Mouse (Mus musculus): Measurements from ENCODE around the gene Tmem176a. TPM values are rescaled to one million over a fixed set of nuclear protein-coding genes. Genes with fewer than 3 reads are reported as not detected.

Gene Tmem176a
- polyA plus RNA-seq, 1 experiment from 2014 or later: 19.0 TPM

- WGBS (ENCODE audit: missing documents): 35% methylated on average over 1 of the region's 1 CpGs
- no peaks in the 10 kb centered on the region for H3K79me2 ChIP-seq (ENCODE audit: inconsistent target)
- H3K36me3 ChIP-seq (ENCODE audit: inconsistent target): peaks cover 24% of the 10 kb centered on the region
- H3K27ac ChIP-seq: peak overlapping the region; percentile 76
- no peak overlapping the region for H3K4me3 ChIP-seq (ENCODE audit: inconsistent target)
Observed at GRCm38 (mm10) chr6:48832426-48832825, 8.3 kb upstream of the Tmem176a start.

GRCm38 (mm10) chr6:48833515-48833914 lies 7.2 kb upstream of the Tmem176a start:
- H3K79me2 ChIP-seq (ENCODE audit: inconsistent target): no peaks in the 10 kb centered on the region; the same call in 1 of the 2 replicates
- 96% methylated on average over 4 of the region's 4 CpGs for WGBS (ENCODE audit: missing documents)
- peaks cover 24% of the 10 kb centered on the region for H3K36me3 ChIP-seq (ENCODE audit: inconsistent target)
- peak overlapping the region; percentile 76; the same call in 1 of the 2 replicates for H3K27ac ChIP-seq
- H3K4me3 ChIP-seq (ENCODE audit: inconsistent target): no peak overlapping the region

DNA sequence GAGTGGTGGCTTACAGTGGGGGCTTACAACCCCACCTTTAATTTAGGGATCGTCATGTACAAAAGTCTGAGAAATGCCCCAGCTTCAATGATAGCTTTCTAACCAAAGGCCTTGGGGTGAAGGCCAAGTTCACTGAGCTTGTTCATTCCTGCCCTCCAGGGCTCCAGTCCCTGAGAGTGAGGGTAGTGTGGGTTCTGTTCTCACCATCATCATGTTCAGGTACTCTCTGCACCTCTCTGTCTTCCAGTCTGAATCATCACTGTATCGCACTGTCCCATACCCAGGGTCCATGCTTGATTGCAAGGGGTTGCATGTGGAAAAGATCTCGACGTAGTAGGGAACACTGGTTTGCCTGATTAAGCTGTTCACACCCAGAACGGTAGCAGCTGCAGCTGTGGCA lies 5.5 kb upstream of the Tmem176a start:
- peaks cover 24% of the 10 kb centered on the region for H3K36me3 ChIP-seq (ENCODE audit: inconsistent target)

DNA sequence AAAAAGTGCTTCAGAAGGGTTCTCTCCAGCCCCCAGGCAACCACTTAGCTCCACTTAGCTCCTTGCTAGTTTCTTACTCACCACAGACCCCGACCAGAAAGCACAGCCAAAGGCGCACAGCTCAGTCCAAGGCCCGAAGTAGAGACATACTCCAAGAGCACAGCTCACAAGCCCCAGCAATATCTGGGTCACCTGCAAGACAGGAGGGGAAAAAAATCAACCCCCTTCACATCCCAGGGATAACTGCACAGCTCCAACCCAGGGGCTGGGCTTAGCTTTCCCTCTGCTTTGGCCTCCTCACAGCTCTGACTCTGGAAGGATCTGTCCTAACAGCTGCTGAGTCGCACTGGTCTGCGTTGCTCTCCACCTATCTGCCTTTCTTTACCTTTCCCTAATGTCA lies 4.6 kb upstream of the Tmem176a start:
- H3K27ac ChIP-seq: no peak overlapping the region
- H3K4me3 ChIP-seq (ENCODE audit: inconsistent target): no peak overlapping the region
- peaks cover 4% of the 10 kb centered on the region; the same call in 1 of the 2 replicates for H3K79me2 ChIP-seq (ENCODE audit: inconsistent target)
- peaks cover 24% of the 10 kb centered on the region for H3K36me3 ChIP-seq (ENCODE audit: inconsistent target)
- 98% methylated on average over 5 of the region's 5 CpGs for WGBS (ENCODE audit: missing documents)

More for the DNA sequence above, 5.5 kb upstream of the Tmem176a start:
- H3K4me3 ChIP-seq (ENCODE audit: inconsistent target): no peak overlapping the region
- 97% methylated on average over 5 of the region's 5 CpGs for WGBS (ENCODE audit: missing documents)
- no peak overlapping the region for H3K27ac ChIP-seq
- H3K79me2 ChIP-seq (ENCODE audit: inconsistent target): peaks cover 4% of the 10 kb centered on the region; the same call in 1 of the 2 replicates

GRCm38 (mm10) chr6:48837516-48837915 lies 3.2 kb upstream of the Tmem176a start:
- Histone ChIP-seq H3K4me3 (ENCODE audit: inconsistent target) (no peak overlapping the region), H3K79me2 (ENCODE audit: inconsistent target) (peaks cover 4% of the 10 kb centered on the region; the same call in 1 of the 2 replicates), H3K36me3 (ENCODE audit: inconsistent target) (peaks cover 24% of the 10 kb centered on the region), H3K27ac (no peak overlapping the region)
- WGBS (ENCODE audit: missing documents): 90% methylated on average over 6 of the region's 7 CpGs

DNA sequence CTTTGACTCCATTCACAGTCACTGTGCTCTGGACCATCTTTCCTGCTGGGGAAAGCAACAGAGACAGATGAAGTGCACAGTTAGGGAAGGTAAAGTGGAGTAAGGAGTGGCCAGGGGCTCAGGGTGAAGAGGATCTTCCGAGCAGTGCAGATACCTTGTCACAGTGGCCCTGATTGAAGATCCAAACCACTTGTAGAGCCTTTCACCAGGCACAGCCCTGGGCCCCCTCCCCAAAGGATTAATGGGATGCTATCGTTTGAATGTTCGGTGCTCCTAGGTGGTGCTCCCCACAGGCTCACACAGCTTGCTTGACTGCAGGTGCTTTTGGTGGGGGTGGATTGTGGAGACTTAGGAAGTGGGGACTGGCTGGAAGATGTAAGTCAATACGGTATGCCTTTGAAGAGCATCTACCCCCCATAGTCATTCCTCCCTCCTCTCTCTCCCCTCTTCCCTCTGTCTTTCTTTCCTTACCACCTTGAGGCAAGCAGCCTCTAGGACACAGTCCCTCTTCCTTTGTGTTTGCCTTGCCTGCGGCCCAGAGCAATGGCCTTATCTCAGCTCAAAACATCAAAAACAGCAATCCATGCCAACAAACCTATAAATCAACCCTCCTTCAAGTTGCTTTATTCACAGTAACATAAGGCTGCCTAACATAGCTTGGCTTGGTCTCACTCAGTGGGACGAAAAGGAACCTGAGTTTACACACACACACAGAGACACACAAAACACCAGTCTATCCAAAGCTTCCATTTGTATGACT lies 2.2 kb upstream of the Tmem176a start:
- Histone ChIP-seq H3K36me3 (ENCODE audit: inconsistent target) (peaks cover 24% of the 10 kb centered on the region), H3K79me2 (ENCODE audit: inconsistent target) (peaks cover 4% of the 10 kb centered on the region; the same call in 1 of the 2 replicates), H3K27ac (no peak overlapping the region), H3K4me3 (ENCODE audit: inconsistent target) (no peak overlapping the region)
- WGBS (ENCODE audit: missing documents): 79% methylated on average over 6 of the region's 6 CpGs

GRCm38 (mm10) chr6:48840973-48841625 lies 380 bp downstream of the Tmem176a start, which contains the start of gene Tmem176b:
TSS of gene Tmem176b (minus strand) at chr6:48841496.
- H3K79me2 ChIP-seq (ENCODE audit: inconsistent target): peaks cover 4% of the 10 kb centered on the region; the same call in 1 of the 2 replicates
- H3K4me3 ChIP-seq (ENCODE audit: inconsistent target): no peak within 1 kb of the TSS; the same call in 1 of the 2 replicates
- peaks cover 4% of the 10 kb centered on the region; the same call in 1 of the 2 replicates for H3K36me3 ChIP-seq (ENCODE audit: inconsistent target)
- no peak within 1 kb of the TSS for H3K27ac ChIP-seq
- WGBS (ENCODE audit: missing documents): 38% methylated on average over 6 of the region's 6 CpGs

- H3K4me3 ChIP-seq (ENCODE audit: inconsistent target): no peak overlapping the region
Observed at GRCm38 (mm10) chr6:48842111-48842842, 1.6 kb downstream of the Tmem176a start.

GRCm38 (mm10) chr6:48845086-48845485 lies 4.4 kb downstream of the Tmem176a start:
- Histone ChIP-seq H3K27ac (no peak overlapping the region), H3K36me3 (ENCODE audit: inconsistent target) (peaks cover 4% of the 10 kb centered on the region; the same call in 1 of the 2 replicates), H3K4me3 (ENCODE audit: inconsistent target) (no peak overlapping the region), H3K79me2 (ENCODE audit: inconsistent target) (no peaks in the 10 kb centered on the region; the same call in 1 of the 2 replicates)
- WGBS (ENCODE audit: missing documents): 94% methylated on average over 4 of the region's 4 CpGs

More at GRCm38 (mm10) chr6:48842111-48842842, 1.6 kb downstream of the Tmem176a start:
- no peak overlapping the region for H3K27ac ChIP-seq
- peaks cover 4% of the 10 kb centered on the region; the same call in 1 of the 2 replicates for H3K36me3 ChIP-seq (ENCODE audit: inconsistent target)
- peaks cover 4% of the 10 kb centered on the region; the same call in 1 of the 2 replicates for H3K79me2 ChIP-seq (ENCODE audit: inconsistent target)
- 53% methylated on average over 11 of the region's 11 CpGs for WGBS (ENCODE audit: missing documents)

- Histone ChIP-seq H3K27ac (no peak overlapping the region), H3K4me3 (ENCODE audit: inconsistent target) (no peak overlapping the region), H3K36me3 (ENCODE audit: inconsistent target) (no peaks in the 10 kb centered on the region), H3K79me2 (ENCODE audit: inconsistent target) (no peaks in the 10 kb centered on the region)
- whole genome bisulfite sequencing (ENCODE audit: missing documents): 14% methylated on average over 27 of the region's 29 CpGs
Observed at GRCm38 (mm10) chr6:48851820-48852491, 11.2 kb downstream of the Tmem176a start.

GRCm38 (mm10) chr6:48854155-48854554 lies 13.4 kb downstream of the Tmem176a start:
- H3K27ac ChIP-seq: no peak overlapping the region
- no peaks in the 10 kb centered on the region for H3K79me2 ChIP-seq (ENCODE audit: inconsistent target)
- H3K36me3 ChIP-seq (ENCODE audit: inconsistent target): no peaks in the 10 kb centered on the region
- WGBS (ENCODE audit: missing documents): 94% methylated on average over 2 of the region's 2 CpGs
- no peak overlapping the region for H3K4me3 ChIP-seq (ENCODE audit: inconsistent target)

- Histone ChIP-seq H3K27ac (no peak overlapping the region), H3K36me3 (ENCODE audit: inconsistent target) (no peaks in the 10 kb centered on the region), H3K79me2 (ENCODE audit: inconsistent target) (no peaks in the 10 kb centered on the region), H3K4me3 (ENCODE audit: inconsistent target) (no peak overlapping the region)
- 55% methylated on average over 8 of the region's 8 CpGs for WGBS (ENCODE audit: missing documents)
Observed at GRCm38 (mm10) chr6:48857613-48858302, 17.0 kb downstream of the Tmem176a start.

GRCm38 (mm10) chr6:48860130-48860815 lies 19.6 kb downstream of the Tmem176a start:
- Histone ChIP-seq H3K27ac (no peak overlapping the region), H3K36me3 (ENCODE audit: inconsistent target) (no peaks in the 10 kb centered on the region), H3K79me2 (ENCODE audit: inconsistent target) (no peaks in the 10 kb centered on the region), H3K4me3 (ENCODE audit: inconsistent target) (no peak overlapping the region)
- WGBS (ENCODE audit: missing documents): 12% methylated on average over 23 of the region's 23 CpGs
